Mouse (Mus musculus) kidney, embryonic 15.5 days (tissue): ENCODE measurements at regions not wholly inside any gene's neighbourhood (a gene's known extent, or its start where the extent isn't known, plus 50 kb on each side); places are given as distances from the start of the nearest gene placed in this dataset.

Experiments used
- ATAC-seq: fragments of 200-750 bp; cut with Nextera tagmentation; replicated peaks from 2 replicates; pipeline ENCODE4 v1.8.0; 2017; ENCODE audit warnings: moderate TSS enrichment; ENCODE audit not compliant: low FRiP score
- H3K27ac ChIP-seq: fragments of 300-500 bp; sonication (generic); 2 replicates; pipeline ENCODE4 v1.5.1; 2015; ENCODE audit warnings: mild to moderate bottlenecking, inconsistent platforms
- H3K27me3 ChIP-seq: fragments of 300-500 bp; sonication (generic); 2 replicates; pipeline ENCODE4 v1.6.1; 2015; ENCODE audit warnings: inconsistent platforms
- H3K36me3 ChIP-seq: fragments of 300-500 bp; sonication (generic); 2 replicates; pipeline ENCODE4 v1.6.1; 2015; ENCODE audit warnings: inconsistent platforms
- H3K4me1 ChIP-seq: fragments of 300-500 bp; sonication (generic); 2 replicates; pipeline ENCODE4 v1.6.1; 2015; ENCODE audit warnings: inconsistent platforms
- H3K4me2 ChIP-seq: fragments of 300-500 bp; sonication (generic); 2 replicates; pipeline ENCODE4 v1.6.1; 2015; ENCODE audit warnings: moderate library complexity, mild to moderate bottlenecking, inconsistent platforms
- H3K4me3 ChIP-seq: fragments of 300-500 bp; sonication (generic); replicated peaks from 2 replicates; pipeline ENCODE4 v1.5.1; 2015; ENCODE audit warnings: mild to moderate bottlenecking, inconsistent platforms
- H3K9ac ChIP-seq: fragments of 300-500 bp; sonication (generic); 2 replicates; pipeline ENCODE4 v1.6.1; 2015; ENCODE audit warnings: mild to moderate bottlenecking, inconsistent platforms
- H3K9me3 ChIP-seq: fragments of 300-500 bp; sonication (generic); replicated peaks from 2 replicates; pipeline ENCODE4 v1.6.1; 2016; ENCODE audit warnings: inconsistent platforms
- WGBS: fragments of 180-500 bp; shearing (Covaris S2); methylation state at CpG from one replicate; pipeline ENCODE4 v1.1.7; 2015; ENCODE audit warnings: mixed read lengths; 5-methylcytosine and 5-hydroxymethylcytosine counted together

DNA sequence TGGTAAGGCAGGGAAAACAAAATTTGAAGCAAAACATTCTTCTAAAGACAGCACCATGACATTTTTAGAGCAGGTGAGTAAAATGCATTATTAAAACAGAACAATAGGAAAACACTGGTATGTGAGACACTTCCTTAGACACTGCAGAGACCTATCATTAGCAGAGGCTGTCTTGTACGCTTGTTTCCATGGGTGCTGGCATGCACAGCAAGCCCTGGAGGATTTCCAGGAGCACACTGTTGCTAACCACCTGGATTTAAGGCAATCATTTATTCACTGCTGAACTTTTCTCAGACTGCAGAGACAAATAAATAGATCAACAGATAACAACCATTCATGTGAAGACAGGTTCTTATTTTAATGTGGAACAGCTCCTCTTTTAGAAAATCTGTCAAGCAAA, 127.7 kb downstream of the Pros1 start:
- Histone ChIP-seq H3K9ac (no peak overlapping the region), H3K36me3 (no peaks in the 10 kb centered on the region), H3K27ac (no peak overlapping the region), H3K9me3 (no peaks in the 10 kb centered on the region), H3K4me3 (no peak overlapping the region), H3K4me2 (no peak overlapping the region), H3K27me3 (no peaks in the 10 kb centered on the region), H3K4me1 (no peaks in the 10 kb centered on the region)
- 59% methylated on average over 1 of the region's 1 CpGs for WGBS
- ATAC-seq: no peak

DNA sequence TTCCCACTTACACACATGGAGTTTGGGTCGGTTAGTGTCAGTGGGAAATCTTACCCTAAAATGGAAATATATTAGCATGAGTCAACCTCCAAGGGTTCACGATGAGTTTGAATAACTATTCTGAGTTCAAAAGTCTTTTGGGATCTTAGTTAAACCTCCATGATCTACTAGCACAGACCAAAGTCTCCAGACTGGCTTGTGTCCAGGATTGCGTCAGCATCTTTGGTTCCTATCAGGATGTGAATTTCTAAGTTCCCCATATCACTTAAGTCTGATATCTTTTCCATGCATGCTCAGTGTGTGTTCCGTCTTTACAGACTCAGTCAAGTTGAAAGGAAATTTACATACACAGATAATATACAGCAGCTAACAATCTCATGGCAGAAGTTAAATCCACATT, 128.5 kb downstream of the Pros1 start:
- Histone ChIP-seq H3K36me3 (no peaks in the 10 kb centered on the region), H3K27me3 (no peaks in the 10 kb centered on the region), H3K27ac (no peak overlapping the region), H3K9ac (no peak overlapping the region), H3K9me3 (no peaks in the 10 kb centered on the region), H3K4me1 (no peaks in the 10 kb centered on the region), H3K4me3 (no peak overlapping the region), H3K4me2 (no peak overlapping the region)
- 61% methylated on average over 4 of the region's 4 CpGs for WGBS
- ATAC-seq: no peak

DNA sequence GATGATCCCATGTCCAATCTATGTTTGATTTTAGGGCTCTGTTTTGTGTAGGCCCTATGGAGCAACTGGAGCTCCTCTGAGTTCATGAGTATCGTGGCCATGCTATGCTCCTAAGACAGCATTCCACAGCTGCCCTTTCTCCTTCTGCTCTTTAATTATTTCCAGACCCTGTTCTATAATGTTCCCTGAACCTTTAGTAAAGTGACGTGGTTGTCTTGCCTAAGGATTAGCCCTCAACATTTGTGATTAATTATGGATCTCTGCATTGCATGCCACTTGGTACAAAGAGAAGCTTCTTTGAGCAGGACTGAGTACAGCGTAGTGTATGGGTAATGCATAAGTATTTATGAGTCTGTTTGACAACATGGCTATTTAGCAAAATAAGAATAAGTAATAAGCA, 141.4 kb downstream of the Pros1 start:
- Histone ChIP-seq H3K27me3 (no peaks in the 10 kb centered on the region), H3K4me2 (no peak overlapping the region), H3K4me1 (no peaks in the 10 kb centered on the region), H3K9me3 (no peaks in the 10 kb centered on the region), H3K27ac (no peak overlapping the region), H3K4me3 (no peak overlapping the region), H3K9ac (no peak overlapping the region), H3K36me3 (no peaks in the 10 kb centered on the region)
- ATAC-seq: no peak
- WGBS: 87% methylated on average over 3 of the region's 3 CpGs

DNA sequence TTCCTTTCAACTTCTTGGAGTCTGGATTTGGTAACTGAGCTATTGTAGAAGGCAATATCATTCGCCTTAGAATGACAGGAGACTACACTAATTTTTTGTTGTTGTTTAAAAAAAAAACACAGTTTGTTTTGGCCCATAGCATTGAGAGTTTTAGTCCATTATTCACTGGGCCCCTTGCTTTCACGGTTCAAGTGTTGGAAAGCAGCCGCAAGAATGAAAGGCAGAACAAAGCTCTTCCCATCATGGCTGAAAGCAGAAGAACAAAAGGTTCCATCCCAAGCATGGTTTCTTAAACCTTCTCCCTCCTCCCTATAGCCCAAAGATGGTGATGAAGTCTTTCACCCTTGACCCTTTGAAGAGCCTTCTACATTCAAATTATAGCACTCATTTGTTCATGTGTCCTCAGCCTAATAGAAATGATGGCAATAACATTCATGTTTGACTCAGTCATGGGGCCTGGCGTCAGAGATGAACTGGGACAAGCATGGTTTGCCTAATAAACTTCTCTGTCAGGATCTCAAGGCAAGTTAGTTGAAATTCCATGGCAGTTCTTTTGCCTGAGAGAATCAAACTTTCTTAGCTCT, 157.1 kb downstream of the Pros1 start:
- Histone ChIP-seq H3K4me1 (no peaks in the 10 kb centered on the region), H3K9me3 (no peaks in the 10 kb centered on the region), H3K4me3 (no peak overlapping the region), H3K36me3 (no peaks in the 10 kb centered on the region), H3K27me3 (no peaks in the 10 kb centered on the region), H3K9ac (no peak overlapping the region), H3K4me2 (no peak overlapping the region), H3K27ac (no peak overlapping the region)
- ATAC-seq: no peak
- WGBS: 78% methylated on average over 4 of the region's 4 CpGs

DNA sequence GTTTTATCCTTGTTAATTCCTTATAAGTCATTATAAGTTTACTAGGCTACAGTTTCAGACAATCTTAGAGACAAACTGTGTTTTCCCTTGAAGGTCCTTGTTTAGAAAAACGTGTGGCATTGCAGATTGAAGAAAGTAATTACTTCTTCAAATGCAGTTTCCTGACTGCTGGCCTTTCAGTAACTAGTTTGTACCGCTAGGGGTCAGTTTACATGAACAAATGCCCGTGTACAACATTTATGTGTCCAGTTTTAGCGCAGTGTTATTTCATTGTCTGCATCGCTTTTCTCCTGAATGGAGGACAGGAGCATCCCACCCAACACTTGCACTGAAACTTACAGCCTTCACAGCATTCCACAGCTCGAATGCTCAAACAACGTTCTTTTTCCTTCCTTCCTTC, 160.3 kb downstream of the Pros1 start:
- H3K9me3 ChIP-seq: no peaks in the 10 kb centered on the region
- no peak overlapping the region for H3K27ac ChIP-seq
- no peaks in the 10 kb centered on the region for H3K36me3 ChIP-seq
- H3K27me3 ChIP-seq: no peaks in the 10 kb centered on the region
- H3K9ac ChIP-seq: no peak overlapping the region
- ATAC-seq: no peak
- no peaks in the 10 kb centered on the region for H3K4me1 ChIP-seq
- no peak overlapping the region for H3K4me2 ChIP-seq
- H3K4me3 ChIP-seq: no peak overlapping the region
- WGBS: 30% methylated on average over 7 of the region's 7 CpGs

DNA sequence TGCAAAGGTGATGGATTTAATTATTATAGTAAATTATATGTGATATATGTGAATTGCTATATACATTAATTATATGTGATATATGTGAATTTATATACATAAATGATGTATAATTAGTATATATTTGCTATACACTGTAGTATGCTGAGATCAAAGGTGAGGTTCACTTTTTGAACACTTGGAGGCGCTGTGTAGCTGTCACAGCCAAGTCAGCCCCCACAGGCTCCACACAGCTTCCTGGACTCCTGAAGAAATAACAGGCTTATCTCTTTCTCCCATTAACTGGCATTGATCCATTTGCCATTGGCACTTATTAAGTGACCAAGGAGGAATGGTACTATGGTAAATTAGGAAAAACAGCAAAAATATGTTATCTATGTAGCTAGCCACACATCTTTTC, 162.0 kb downstream of the Pros1 start:
- Histone ChIP-seq H3K27ac (no peak overlapping the region), H3K27me3 (no peaks in the 10 kb centered on the region), H3K4me2 (no peak overlapping the region), H3K9ac (no peak overlapping the region), H3K4me1 (no peaks in the 10 kb centered on the region), H3K9me3 (no peaks in the 10 kb centered on the region), H3K4me3 (no peak overlapping the region), H3K36me3 (no peaks in the 10 kb centered on the region)
- ATAC-seq: no peak
- 55% methylated on average over 1 of the region's 1 CpGs for WGBS

DNA sequence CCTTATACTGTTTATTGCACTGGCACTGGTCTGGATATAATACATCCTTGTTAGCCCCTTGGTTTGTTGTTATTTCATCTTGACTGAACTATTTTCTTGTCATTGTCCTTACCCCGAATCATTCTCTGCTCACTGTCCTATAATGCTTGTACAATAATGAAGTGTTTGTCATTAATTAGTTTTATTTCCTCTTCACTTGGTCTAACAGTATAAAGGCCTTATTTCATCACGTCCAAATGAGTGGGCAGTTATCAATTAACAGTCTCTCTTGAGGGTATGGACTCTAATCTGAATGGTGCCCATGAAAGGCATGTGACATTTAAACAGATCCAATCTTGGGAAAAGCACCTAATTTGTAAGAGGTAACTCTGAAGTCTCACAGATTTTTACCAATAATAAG, 162.6 kb downstream of the Pros1 start:
- H3K27me3 ChIP-seq: no peaks in the 10 kb centered on the region
- H3K9ac ChIP-seq: no peak overlapping the region

DNA sequence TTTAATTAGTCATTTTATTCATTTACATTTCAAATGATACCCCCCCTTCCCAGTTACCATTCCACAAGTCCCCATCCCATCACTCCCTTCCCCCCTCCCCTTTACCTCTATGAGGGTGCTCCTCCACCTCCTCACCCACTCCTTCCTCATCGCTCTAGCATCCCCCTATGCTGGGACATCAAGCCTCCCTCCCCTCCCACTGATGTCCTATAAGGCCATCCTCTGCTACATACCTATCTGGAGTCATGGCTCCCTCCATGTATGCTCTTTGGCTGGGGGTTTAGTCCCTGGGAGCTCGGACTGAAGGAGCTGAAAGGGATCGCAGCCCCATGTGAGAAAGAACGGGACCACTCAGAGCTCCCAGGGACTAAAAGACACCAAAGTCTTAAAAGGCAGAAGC, 176.3 kb downstream of the Pros1 start:
- ATAC-seq: no peak
- no peaks in the 10 kb centered on the region for H3K27me3 ChIP-seq
- 85% methylated on average over 4 of the region's 4 CpGs for WGBS
- no peaks in the 10 kb centered on the region for H3K4me1 ChIP-seq
- no peak overlapping the region for H3K4me2 ChIP-seq
- H3K27ac ChIP-seq: no peak overlapping the region
- no peaks in the 10 kb centered on the region for H3K9me3 ChIP-seq
- H3K36me3 ChIP-seq: no peaks in the 10 kb centered on the region
- H3K4me3 ChIP-seq: no peak overlapping the region
- no peak overlapping the region for H3K9ac ChIP-seq

More for the DNA sequence above, 162.6 kb downstream of the Pros1 start:
- Histone ChIP-seq H3K27ac (no peak overlapping the region), H3K36me3 (no peaks in the 10 kb centered on the region), H3K9me3 (no peaks in the 10 kb centered on the region), H3K4me2 (no peak overlapping the region), H3K4me3 (no peak overlapping the region), H3K4me1 (no peaks in the 10 kb centered on the region)
- ATAC-seq: no peak
- WGBS: 60% methylated on average over 2 of the region's 2 CpGs

DNA sequence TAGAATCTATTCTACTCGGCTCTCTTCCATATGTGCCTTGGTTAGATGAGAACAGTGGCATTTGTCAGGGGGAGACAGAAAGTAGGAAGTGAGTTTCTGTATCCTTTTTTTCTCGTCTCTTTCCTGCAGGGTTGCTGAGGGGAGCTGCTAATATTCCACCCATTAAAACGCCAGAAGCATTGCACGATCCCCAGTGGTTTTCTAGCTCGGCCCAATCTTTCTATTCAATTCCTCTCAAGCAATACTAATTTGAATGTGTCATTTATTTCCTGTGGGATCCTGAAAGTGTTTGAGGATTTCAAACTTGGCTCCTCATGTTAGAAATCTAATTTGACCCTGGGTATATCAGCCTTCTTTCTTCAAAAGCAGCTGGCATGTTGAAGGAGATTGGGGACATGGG, 176.9 kb downstream of the Pros1 start:
- no peaks in the 10 kb centered on the region for H3K4me1 ChIP-seq
- no peaks in the 10 kb centered on the region for H3K36me3 ChIP-seq
- no peak overlapping the region for H3K4me3 ChIP-seq
- no peak overlapping the region for H3K4me2 ChIP-seq
- no peak for ATAC-seq
- WGBS: 71% methylated on average over 5 of the region's 5 CpGs
- no peaks in the 10 kb centered on the region for H3K27me3 ChIP-seq
- H3K27ac ChIP-seq: no peak overlapping the region
- H3K9ac ChIP-seq: no peak overlapping the region
- H3K9me3 ChIP-seq: no peaks in the 10 kb centered on the region

DNA sequence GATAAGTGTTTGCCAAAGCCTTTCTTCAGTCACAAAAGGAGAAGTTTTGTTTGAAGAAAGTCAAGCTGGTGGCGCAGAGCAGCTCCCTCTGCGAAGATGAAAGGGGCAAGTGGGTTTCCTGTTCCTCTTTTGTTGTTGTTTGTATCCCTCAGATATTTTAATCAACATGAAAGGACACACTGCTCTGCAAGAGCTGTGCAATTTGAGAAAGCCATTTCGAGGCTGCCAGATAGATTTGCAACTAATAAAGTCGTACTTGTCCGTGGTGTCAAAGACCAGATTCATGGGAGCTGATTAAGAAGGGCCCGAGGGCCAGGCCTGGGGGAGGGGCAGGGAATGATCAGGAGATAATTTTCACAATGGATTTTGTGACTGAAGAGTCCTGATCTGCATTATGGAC, 177.7 kb downstream of the Pros1 start:
- no peak for ATAC-seq
- Histone ChIP-seq H3K4me3 (no peak overlapping the region), H3K4me1 (no peaks in the 10 kb centered on the region), H3K9me3 (no peaks in the 10 kb centered on the region), H3K27me3 (no peaks in the 10 kb centered on the region), H3K27ac (no peak overlapping the region), H3K9ac (no peak overlapping the region), H3K36me3 (no peaks in the 10 kb centered on the region), H3K4me2 (no peak overlapping the region)
- WGBS: 29% methylated on average over 6 of the region's 6 CpGs

DNA sequence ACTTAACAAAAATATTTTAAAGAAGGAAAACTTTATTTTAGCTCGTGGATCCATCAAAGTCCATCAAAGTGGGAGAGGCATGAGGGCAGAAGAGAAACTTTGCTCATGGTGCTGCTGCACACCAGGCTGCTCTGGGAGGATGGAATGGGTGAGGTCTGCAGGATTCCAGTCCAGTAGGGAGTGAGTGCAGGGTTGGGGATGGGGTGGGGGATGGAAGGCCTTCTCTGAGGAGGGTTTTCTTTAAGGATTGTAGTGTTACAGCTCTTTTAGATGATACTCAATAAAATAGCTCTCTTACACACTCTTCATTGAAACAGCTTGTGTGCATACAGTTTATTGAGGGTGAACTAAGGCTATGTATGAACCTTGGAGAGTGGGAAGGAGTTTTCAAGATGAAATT, 195.0 kb downstream of the Pros1 start:
- H3K9me3 ChIP-seq: no peaks in the 10 kb centered on the region
- no peaks in the 10 kb centered on the region for H3K27me3 ChIP-seq
- no peak for ATAC-seq
- no peaks in the 10 kb centered on the region for H3K4me1 ChIP-seq
- H3K4me3 ChIP-seq: no peak overlapping the region
- H3K4me2 ChIP-seq: no peak overlapping the region
- H3K36me3 ChIP-seq: no peaks in the 10 kb centered on the region
- no peak overlapping the region for H3K9ac ChIP-seq
- H3K27ac ChIP-seq: no peak overlapping the region
- WGBS: 71% methylated on average over 1 of the region's 1 CpGs

DNA sequence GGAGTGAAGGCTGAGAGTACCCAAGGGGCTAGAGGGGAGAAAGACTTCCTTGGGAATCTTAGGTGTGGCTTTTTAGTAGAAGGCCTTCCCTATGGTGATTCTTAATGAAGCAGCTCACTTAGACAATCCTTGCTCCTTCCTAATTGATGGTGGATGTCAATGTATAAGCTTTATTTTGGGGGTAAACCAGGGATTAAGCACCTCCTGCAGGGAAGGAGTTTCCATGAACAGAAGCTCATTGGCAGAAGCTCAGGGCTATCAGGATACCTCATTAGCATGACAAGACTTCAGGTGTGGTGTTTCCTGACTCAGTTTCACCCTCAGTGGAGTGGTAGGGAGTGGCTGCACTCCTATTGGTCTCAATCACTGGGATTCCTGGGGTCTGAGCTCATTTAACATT, 208.8 kb downstream of the Pros1 start:
- H3K27me3 ChIP-seq: no peaks in the 10 kb centered on the region
- H3K9me3 ChIP-seq: no peaks in the 10 kb centered on the region
- no peaks in the 10 kb centered on the region for H3K4me1 ChIP-seq
- no peaks in the 10 kb centered on the region for H3K36me3 ChIP-seq
- ATAC-seq: no peak
- H3K4me3 ChIP-seq: no peak overlapping the region
- H3K9ac ChIP-seq: no peak overlapping the region
- H3K27ac ChIP-seq: no peak overlapping the region
- no peak overlapping the region for H3K4me2 ChIP-seq

DNA sequence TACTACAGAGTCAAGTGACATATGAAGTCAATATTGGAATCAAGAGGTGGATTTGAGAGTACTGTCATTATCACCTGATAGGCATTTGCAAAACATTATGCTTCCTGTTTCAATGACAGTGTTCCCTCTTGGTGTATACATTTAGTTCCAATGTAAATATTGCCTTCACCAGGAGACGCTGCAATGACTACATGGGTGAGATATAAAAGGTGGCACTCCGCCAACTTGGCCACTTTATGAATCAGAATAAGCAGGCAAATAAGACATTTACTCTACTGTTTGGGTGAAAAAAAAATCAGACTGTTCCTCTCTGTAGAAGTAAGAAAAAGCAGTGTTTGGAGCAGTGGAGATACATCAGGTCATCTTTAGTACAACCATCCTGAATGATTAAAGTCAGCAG, 215.9 kb downstream of the Pros1 start:
- no peak for ATAC-seq

More for the DNA sequence above, 215.9 kb downstream of the Pros1 start:
- Histone ChIP-seq H3K4me3 (no peak overlapping the region), H3K9me3 (no peaks in the 10 kb centered on the region), H3K36me3 (no peaks in the 10 kb centered on the region), H3K4me2 (no peak overlapping the region), H3K27me3 (no peaks in the 10 kb centered on the region), H3K9ac (no peak overlapping the region), H3K27ac (no peak overlapping the region), H3K4me1 (no peaks in the 10 kb centered on the region)
- WGBS: 78% methylated on average over 2 of the region's 2 CpGs
